In the genomic region with DNA sequence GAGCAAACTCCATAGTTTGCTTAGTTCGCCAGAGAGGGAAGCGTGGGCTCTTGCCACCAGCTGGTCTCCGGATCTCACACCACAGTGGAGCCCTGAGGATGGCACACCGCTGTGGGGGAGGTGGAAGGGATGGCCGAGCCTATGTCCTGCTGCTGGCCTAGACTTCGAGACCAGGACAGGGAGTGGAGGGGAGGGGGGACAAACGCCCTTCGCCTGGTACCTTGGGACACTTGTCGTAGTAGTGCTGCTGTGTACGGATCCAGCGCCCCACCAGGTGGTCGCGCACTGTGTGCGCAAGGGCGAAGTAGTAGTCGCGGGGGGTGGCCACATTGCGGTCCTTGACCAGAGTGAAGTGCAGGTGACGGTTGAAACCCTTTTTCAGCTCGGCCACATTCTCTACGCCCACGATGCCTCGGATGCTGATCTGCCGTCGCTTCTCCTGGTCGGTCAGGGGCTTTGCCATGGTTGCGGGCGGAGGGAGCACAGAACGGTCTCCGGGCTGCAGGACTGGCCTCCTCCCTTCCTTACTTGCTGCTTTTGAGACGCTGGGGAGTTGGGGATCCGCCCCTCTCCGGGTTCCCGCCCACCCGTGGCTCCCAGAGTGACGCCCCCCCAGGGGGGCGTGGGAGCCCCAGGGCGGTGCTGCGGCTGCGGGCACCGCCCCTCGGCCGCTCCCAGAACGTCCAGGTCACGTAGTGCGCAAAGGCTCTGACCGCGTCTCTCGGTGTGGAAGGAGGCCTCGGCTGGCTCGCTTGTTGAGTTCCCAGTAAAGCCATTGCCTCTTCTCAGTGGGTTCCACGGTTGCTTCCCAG, we compare ENCODE assay signal across 8 mouse cellular contexts. TPM values are rescaled to one million over a fixed set of nuclear protein-coding genes. Genes with fewer than 3 reads are reported as not detected.
DNase-seq lines count a peak whose midpoint lies in the region; ATAC-seq and TF ChIP-seq lines count a peak whose summit lies in the region.

No protein-coding gene starts in this region.

- H3K4me3 ChIP-seq in left cerebral cortex, adult 2 months, result peak overlapping the region; percentile 51
- H3K4me3 ChIP-seq in embryonic fibroblast, embryonic 13.5 days (ENCODE audit: insufficient read depth, low read length), result peak overlapping the region; percentile 16
- H3K4me3 ChIP-seq in heart, embryonic 14.5 days (ENCODE audit: control insufficient read depth in 1 of 2, insufficient read depth in 1 of 2, low read depth in 1 of 2, low read length in 2 of 2), result peak overlapping the region; percentile 60 to 63
- peak overlapping the region; percentile 73 for H3K4me3 ChIP-seq in macrophage (ENCODE audit: inconsistent target)

- no peaks in the 10 kb centered on the region for H3K36me3 ChIP-seq in heart, embryonic 14.5 days (ENCODE audit: control insufficient read depth, insufficient read depth, low read length)
- H3K36me3 ChIP-seq in macrophage (ENCODE audit: inconsistent target), result no peaks in the 10 kb centered on the region

- H3K4me1 ChIP-seq in embryonic fibroblast, embryonic 13.5 days (ENCODE audit: control insufficient read depth, insufficient read depth, low read length), result no peaks in the 10 kb centered on the region
- H3K4me1 ChIP-seq in heart, embryonic 14.5 days (ENCODE audit: control insufficient read depth in 2 of 2, insufficient read depth in 2 of 2, low read length in 2 of 2), result peaks cover 19 to 24% of the 10 kb centered on the region in 2 experiments

- WGBS in heart, embryonic 14.5 days, result under 1% methylated on average over 52 of the region's 52 CpGs
- 1% methylated on average over 50 of the region's 52 CpGs for WGBS in macrophage (ENCODE audit: missing documents)

- H3K79me2 ChIP-seq in macrophage (ENCODE audit: inconsistent target), result peaks cover 9% of the 10 kb centered on the region; the same call in 1 of the 2 replicates

- H3K9ac ChIP-seq in heart, embryonic 14.5 days (ENCODE audit: low read length), result peak overlapping the region; percentile 82

- TF ChIP-seq CTCF in left cerebral cortex, adult 2 months (IDR thresholded peaks at IDR 0.05), result no peak
- 0 out of 2 replicates have a peak, but pooled peaks have one; percentile 14 for TF ChIP-seq CTCF in embryonic fibroblast, embryonic 13.5 days (IDR thresholded peaks at IDR 0.05; ENCODE audit: borderline replicate concordance, insufficient read depth, low read length)

- ATAC-seq in heart, embryonic 14.5 days (ENCODE audit: insufficient number of reproducible peaks, insufficient read depth, low FRiP score, low read depth), result peak; percentile 92

- TF ChIP-seq POLR2A in embryonic fibroblast, embryonic 13.5 days (IDR thresholded peaks at IDR 0.05; ENCODE audit: low read depth, low read length), result peak; percentile 77

- H3K27me3 ChIP-seq in heart, embryonic 14.5 days (ENCODE audit: control insufficient read depth, insufficient read depth, low read length), result no peaks in the 10 kb centered on the region

- no peak overlapping the region; the same call in 1 of the 2 replicates for H3K27ac ChIP-seq in left cerebral cortex, adult 2 months
- no peak overlapping the region for H3K27ac ChIP-seq in embryonic fibroblast, embryonic 13.5 days (ENCODE audit: insufficient read depth, low read length)
- peak overlapping the region; percentile 50 to 80 for H3K27ac ChIP-seq in heart, embryonic 14.5 days (replicated peaks in 1 of 2; ENCODE audit: control insufficient read depth in 1 of 2, insufficient read depth in 1 of 2, low read depth in 2 of 2, low read length in 2 of 2)
- peak overlapping the region; percentile 65 for H3K27ac ChIP-seq in macrophage

- intact Hi-C loops in left cerebral cortex, adult 2 months (cut with DNase I), result no loop called here
- intact Hi-C loops in left cerebral cortex, postnatal 14 days (cut with DNase I), result no loop called here

- peak; percentile 37 to 40 for DNase-seq in left cerebral cortex, adult 2 months (ENCODE audit: extremely low spot score in 1 of 2, low spot score in 2 of 2)
- no peak for DNase-seq in left cerebral cortex, postnatal 14 days (ENCODE audit: low spot score in 2 of 2)
- DNase-seq in kidney, postnatal 10 days, result peak; percentile 89
- DNase-seq in right cerebral cortex, postnatal 4 days, result peak; percentile 28
- DNase-seq in urinary bladder, postnatal 4 days (ENCODE audit: low spot score in 2 of 2), result peak; percentile 77 to 83

- no peaks in the 10 kb centered on the region for H3K9me3 ChIP-seq in heart, embryonic 14.5 days (ENCODE audit: control insufficient read depth, low read length)

- H3K4me2 ChIP-seq in heart, embryonic 14.5 days (ENCODE audit: low read length), result peak overlapping the region; percentile 90

RNA-seq across cellular contexts. Expression of a gene that starts 4.0 kb away (rescaled TPM):
- 1 to 10 TPM; 3.6 to 3.8 TPM for total RNA-seq in left cerebral cortex, adult 2 months (2021)
- 1 to 10 TPM; 2.2 to 3.1 TPM for total RNA-seq in left cerebral cortex, postnatal 14 days (2021)
- 4.8 and 6.6 TPM in 2 replicates for polyA plus RNA-seq in embryonic fibroblast, embryonic 13.5 days (2011; ENCODE audit: insufficient read length, low read depth, missing spikeins)
- polyA plus RNA-seq in heart, embryonic 14.5 days (2014; fragmentation: Nextera tagmentation; extraction: Ambion mirVana), result 37.4 and 41.4 TPM in 2 replicates
- total RNA-seq in macrophage (2018; cell fraction: chromatin; rRNA removed), result 10 to 100 TPM in 22 of 26 experiments, 1 to 10 TPM in 4; 4.5 to 79.2 (median 25.6) TPM
- total RNA-seq in macrophage (2018; cell fraction: cytosol; rRNA removed), result 10 to 100 TPM; 21.7 to 61.8 (median 39.4) TPM
- total RNA-seq in macrophage (2018; cell fraction: nucleus; rRNA removed), result 10 to 100 TPM; 13.7 to 57.3 (median 25.8) TPM
- polyA plus RNA-seq in macrophage (2018), result 33.2 to 54.7 TPM (median 51.6 TPM) in 3 replicates

Comparison
In these comparisons a context has a peak if more than half of its experiments do, and no peak if none do; other contexts are left out.
1. DNase-seq: peak in left cerebral cortex, adult 2 months (2 of 2), kidney, postnatal 10 days (single experiment), right cerebral cortex, postnatal 4 days (single experiment) and urinary bladder, postnatal 4 days (2 of 2); none in left cerebral cortex, postnatal 14 days (0 of 2).
2. H3K27ac ChIP-seq: peak in heart, embryonic 14.5 days (2 of 2) and macrophage (single experiment); none in left cerebral cortex, adult 2 months (single experiment) and embryonic fibroblast, embryonic 13.5 days (single experiment).
3. H3K4me3 ChIP-seq: peak in every context shown above with its lines; median percentile 73 in macrophage; 62 in heart, embryonic 14.5 days; 51 in left cerebral cortex, adult 2 months; 16 in embryonic fibroblast, embryonic 13.5 days.